Mouse (Mus musculus) olfactory bulb, adult 2 months (tissue): ENCODE results near the gene Lsm14b. TPM values are rescaled to one million over a fixed set of nuclear protein-coding genes. Genes with fewer than 3 reads are reported as not detected.
A peak's percentile ranks its signal among the peaks of the same experiment; 100 is the strongest.

Source experiments
- H3K27ac ChIP-seq: fragments of 200-500 bp; 2 replicates; pipeline ENCODE4 v1.5.1; 2012; ENCODE audit warnings: low read depth, low read length; ENCODE audit not compliant: insufficient read depth
- H3K4me1 ChIP-seq: fragments of 200-500 bp; 2 replicates; pipeline ENCODE4 v1.6.1; 2012; ENCODE audit warnings: low read length; ENCODE audit not compliant: control insufficient read depth, insufficient read depth
- H3K4me3 ChIP-seq: fragments of 200-500 bp; 2 replicates; pipeline ENCODE4 v1.5.1; 2012; ENCODE audit warnings: mild to moderate bottlenecking, low read depth, low read length, moderate library complexity; ENCODE audit not compliant: insufficient read depth
- CTCF ChIP-seq: fragments of 200-500 bp; IDR thresholded peaks from 2 replicates; pipeline ENCODE4 v1.5.1; 2012; ENCODE audit warnings: low read depth, mild to moderate bottlenecking, low read length, moderate library complexity; ENCODE audit not compliant: insufficient read depth
- POLR2A ChIP-seq: fragments of 200-500 bp; IDR thresholded peaks from 2 replicates; pipeline ENCODE4 v1.6.1; 2012; ENCODE audit warnings: mild to moderate bottlenecking, low read depth, low read length, moderate library complexity; ENCODE audit not compliant: insufficient read depth
- WGBS: fragments of 180-500 bp; shearing (Covaris S2); methylation state at CpG from one replicate; pipeline ENCODE4 v1.1.7; 2018; 5-methylcytosine and 5-hydroxymethylcytosine counted together
- polyA plus RNA-seq: library from polyadenylated mRNA; stranded (reverse); fragments of >200 nt; gene quantifications from 2 replicates; pipeline ENCODE4 v1.2.4, GENCODE M21; 2012; ENCODE audit warnings: low replicate concordance; ENCODE audit not compliant: missing spikeins, insufficient read depth, insufficient read length

Lsm14b gene
- polyA plus RNA-seq, 1 experiment, result 121 TPM

DNA sequence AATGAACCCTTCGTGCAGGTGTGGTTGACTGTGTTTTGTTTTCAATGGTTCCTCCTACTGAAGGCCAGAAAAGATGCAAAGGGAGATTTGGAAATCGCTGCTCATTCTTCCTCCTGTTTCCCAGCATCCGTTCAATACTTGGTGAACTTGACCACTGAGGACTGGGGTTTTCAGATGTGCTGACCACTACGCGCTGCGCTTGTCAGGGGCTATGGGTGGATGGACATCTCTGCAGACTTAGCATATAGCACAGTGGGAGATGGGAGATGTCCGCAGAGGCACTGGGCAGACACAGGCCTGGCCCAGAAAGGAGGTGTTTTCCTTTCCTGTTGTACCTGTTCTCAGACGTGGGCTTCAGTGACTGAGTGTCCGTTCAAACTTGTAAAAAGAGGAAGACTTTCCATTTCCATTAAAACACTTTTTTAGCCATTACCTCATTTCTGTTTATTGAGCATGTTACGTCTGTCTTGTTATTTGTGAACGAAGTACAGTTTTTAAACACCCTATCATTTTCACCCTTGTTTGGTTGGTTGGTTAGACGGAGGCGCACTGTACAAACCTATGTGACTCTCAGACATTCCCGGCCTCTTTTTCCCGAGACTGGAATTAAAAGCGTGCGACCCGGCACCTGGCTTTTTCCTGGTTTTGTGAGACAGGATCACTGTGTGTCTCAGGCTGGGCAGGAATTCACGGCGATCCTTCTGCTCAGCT, 45.1 kb downstream of the Lsm14b start:
- peaks cover 8% of the 10 kb centered on the region for H3K4me1 ChIP-seq
- peak overlapping the region; percentile 60 for H3K4me3 ChIP-seq
- WGBS, result 31% methylated on average over 20 of the region's 20 CpGs
- TF ChIP-seq POLR2A (no peak; the same call in 1 of the 2 replicates), CTCF (no peak)
- peak overlapping the region; percentile 63; the same call in 1 of the 2 replicates for H3K27ac ChIP-seq

DNA sequence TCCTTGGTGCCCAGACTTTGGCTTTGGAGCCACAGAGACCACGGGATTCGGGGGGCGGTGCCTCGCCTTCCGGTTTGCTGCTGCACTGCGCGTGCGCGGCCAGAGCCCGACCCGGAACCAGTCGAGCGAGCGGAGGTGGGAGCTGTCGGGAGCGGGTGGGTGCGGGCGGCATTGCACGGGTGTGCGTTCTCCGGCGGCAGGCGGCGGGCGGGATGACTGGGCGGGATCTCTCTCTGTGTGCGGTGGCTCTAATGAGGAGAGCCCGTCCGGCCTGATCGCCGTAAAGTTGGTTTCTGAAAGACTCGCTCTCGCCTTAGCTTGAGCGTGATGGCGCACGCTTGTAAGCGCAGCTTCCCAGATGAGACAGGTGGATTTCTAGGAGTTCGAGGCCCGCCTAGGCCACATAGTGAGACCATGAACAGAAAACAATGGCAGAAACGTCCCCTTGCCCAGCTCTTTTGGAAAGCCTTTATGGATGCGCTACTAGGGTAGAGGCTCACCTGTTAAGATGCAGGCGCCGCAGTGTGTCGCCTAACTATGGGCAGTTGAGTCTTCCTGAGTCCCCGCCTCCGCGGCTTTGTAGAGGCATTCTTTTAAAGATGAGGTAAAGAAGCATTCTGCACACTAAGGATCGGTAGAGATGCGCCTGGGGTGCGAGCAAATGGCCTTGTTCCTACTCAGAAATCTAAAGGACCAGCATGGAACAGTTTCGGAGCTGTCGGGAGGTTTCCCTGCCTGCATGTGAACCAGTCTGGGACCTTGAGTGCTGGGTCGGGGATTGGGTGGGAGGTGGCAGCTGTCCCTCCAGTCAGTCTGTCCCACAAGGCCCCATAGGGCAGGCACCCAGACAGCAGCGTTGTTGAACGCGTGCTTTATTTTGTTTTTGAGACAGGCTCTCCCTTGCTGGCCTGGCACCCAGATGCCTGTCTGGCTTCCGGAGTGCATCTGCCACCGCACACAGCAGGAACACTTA, 46.0 kb downstream of the Lsm14b start, which contains the start of gene Mtg2:
Mtg2 (plus strand) TSS at position 108 of the 973 bp plus-strand sequence.
- TF ChIP-seq POLR2A (peak; percentile 59), CTCF (no peak)
- WGBS, result 1% methylated on average over 58 of the region's 58 CpGs
- peak within 1 kb of the TSS; percentile 60 for H3K4me3 ChIP-seq

DNA sequence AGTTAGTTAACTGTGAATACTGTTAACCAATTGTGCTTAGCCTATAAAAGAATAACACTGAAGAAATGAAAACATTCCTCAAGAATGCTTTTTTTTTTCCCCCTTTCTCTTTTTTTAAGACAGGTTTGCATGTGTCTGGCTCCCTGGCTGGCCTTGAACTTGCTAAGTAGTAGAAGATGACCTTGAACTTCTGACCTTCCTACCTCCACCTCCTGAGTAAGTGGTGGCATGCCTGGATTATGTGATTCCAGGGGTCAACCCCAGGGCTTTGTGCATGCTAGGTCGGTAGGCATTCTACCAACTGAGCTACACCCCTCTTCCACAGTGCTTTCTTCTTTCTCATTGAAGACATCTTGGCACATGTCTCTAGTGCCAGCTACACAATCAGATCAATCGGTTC, 46.9 kb downstream of the Lsm14b start:
- peaks cover 8% of the 10 kb centered on the region for H3K4me1 ChIP-seq
- H3K27ac ChIP-seq, result no peak overlapping the region
- TF ChIP-seq CTCF (no peak), POLR2A (no peak)
- no peak overlapping the region for H3K4me3 ChIP-seq
- WGBS, result 75% methylated on average over 2 of the region's 2 CpGs

More for the DNA sequence above, 46.0 kb downstream of the Lsm14b start, which contains the start of gene Mtg2:
- peaks cover 8% of the 10 kb centered on the region for H3K4me1 ChIP-seq
- peak within 1 kb of the TSS; percentile 63; the same call in 1 of the 2 replicates for H3K27ac ChIP-seq

DNA sequence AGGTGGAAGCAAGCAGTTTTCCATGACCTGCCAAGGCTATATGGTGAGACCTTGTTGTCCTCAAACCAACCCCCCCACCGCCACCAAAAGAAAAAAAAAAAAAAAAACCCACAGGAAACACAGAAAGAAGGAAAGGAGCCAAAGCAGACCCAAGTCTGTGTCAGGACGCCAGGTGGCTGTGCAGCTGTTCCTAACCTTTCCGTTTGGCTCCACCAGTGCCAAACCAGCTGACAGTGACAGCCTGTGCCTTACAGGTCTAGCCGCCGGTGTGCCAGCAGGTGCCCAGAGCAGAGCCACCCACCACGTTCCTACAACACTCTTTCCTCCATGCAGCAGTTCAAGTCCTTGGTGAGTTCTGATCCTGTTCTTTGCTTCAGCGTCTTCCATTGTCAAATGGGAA, 48.1 kb downstream of the Lsm14b start:
- TF ChIP-seq POLR2A (no peak), CTCF (no peak)
- WGBS, result 91% methylated on average over 7 of the region's 7 CpGs
- Histone ChIP-seq H3K4me1 (peaks cover 8% of the 10 kb centered on the region), H3K4me3 (no peak overlapping the region), H3K27ac (no peak overlapping the region)

DNA sequence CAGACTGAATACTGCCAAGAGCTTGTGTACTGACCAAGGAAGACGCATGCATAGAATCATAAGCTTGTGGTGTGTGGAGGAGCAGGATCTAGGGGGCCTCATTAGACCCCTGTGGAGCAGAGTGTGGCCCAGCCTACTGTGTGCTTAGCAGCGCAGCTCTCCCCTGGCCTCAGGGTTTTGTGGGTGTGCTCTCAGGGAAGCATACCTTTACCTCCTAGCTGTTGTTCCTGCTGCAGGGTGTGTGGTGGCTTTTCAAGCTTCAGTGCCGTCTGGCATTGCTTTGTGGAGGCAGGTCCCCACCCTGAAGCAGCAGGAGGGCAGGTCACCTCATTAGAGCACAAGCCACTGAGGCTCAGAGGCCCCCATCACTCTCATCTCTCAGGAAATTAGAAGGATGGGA, 52.8 kb downstream of the Lsm14b start:
- TF ChIP-seq POLR2A (no peak), CTCF (no peak)
- WGBS, result 70% methylated on average over 3 of the region's 3 CpGs
- H3K27ac ChIP-seq, result no peak overlapping the region

DNA sequence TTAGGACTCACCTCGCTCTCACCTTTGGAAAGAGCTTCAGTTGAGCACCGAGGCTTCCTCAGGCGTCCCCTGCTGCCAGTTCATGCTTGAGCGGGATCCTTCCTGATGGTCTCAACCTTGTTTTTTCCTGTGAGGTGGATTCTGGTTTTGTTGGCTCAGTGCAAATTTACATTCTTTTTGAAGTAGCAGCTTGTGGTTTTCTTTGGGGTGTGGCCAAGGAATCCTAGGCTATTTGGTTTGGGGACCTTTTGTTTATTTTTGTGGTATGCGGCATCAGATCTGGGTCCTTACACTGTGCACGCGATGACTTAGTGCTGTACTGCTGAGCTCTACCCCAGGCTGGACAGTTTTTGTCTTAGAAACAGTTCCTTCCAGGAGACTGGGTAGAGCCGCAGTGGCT, 55.9 kb downstream of the Lsm14b start:
- no peak overlapping the region for H3K27ac ChIP-seq
- no peak for TF ChIP-seq CTCF
- no peak for TF ChIP-seq POLR2A
- H3K4me3 ChIP-seq, result no peak overlapping the region
- H3K4me1 ChIP-seq, result peaks cover 30% of the 10 kb centered on the region
- 85% methylated on average over 8 of the region's 8 CpGs for WGBS

More for the DNA sequence above, 52.8 kb downstream of the Lsm14b start:
- H3K4me1 ChIP-seq, result peaks cover 6% of the 10 kb centered on the region
- H3K4me3 ChIP-seq, result no peak overlapping the region

DNA sequence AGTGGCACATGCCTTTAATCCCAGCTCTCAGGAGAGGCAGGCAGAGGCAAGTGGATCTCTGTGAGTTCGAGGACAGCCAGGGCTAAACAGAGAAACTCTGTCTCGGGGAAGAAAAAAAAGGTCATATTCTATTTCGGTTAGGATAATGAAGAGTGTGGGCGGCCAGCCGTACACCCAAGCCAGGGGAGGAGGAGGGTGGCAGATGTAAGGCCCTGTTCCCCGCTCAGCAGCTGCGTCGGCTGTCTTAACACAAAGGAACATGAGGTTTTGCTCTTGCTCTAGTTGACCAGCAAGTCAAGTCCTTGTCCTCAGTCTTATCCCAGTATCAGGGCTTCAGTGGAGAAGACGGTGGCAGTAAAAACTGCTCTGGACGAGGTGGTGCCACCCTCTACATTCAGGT, 58.3 kb downstream of the Lsm14b start:
- no peak overlapping the region for H3K4me3 ChIP-seq
- H3K27ac ChIP-seq, result peak overlapping the region; percentile 71
- WGBS, result 49% methylated on average over 10 of the region's 10 CpGs
- no peak for TF ChIP-seq POLR2A
- TF ChIP-seq CTCF, result no peak
- peaks cover 45% of the 10 kb centered on the region for H3K4me1 ChIP-seq

DNA sequence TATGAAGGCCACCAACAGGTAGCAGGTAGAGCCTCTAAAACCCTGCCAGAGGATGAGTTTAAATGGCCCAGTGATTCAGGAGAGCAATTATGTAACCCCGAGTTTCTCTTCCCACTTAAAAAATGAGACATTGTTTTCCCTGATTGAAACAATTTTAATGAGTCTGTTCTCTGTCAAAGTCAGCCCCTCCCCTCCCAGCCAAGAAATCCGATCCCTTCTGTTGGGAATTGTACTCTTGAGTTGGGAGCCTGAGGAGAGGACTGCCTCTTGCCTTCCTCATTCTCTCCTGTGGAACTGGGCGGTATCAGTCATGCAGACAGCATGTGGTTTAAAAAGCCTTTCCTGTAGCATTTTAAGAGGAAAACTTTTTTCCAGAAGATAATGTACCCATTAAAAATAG, 59.8 kb downstream of the Lsm14b start:
- Histone ChIP-seq H3K4me1 (peaks cover 49% of the 10 kb centered on the region), H3K4me3 (no peak overlapping the region), H3K27ac (peak overlapping the region; percentile 63; the same call in 1 of the 2 replicates)
- TF ChIP-seq POLR2A, result no peak
- TF ChIP-seq CTCF, result no peak
- 26% methylated on average over 3 of the region's 3 CpGs for WGBS

Other genes starting within 250 kb of the Lsm14b start
- not detected in 2 replicates for gene Taf4, start 48.3 kb upstream of the Lsm14b start, polyA plus RNA-seq
- not detected in 2 replicates for gene Psma7, start 17.4 kb downstream of the Lsm14b start, polyA plus RNA-seq
- gene Ss18l1, start 17.5 kb downstream of the Lsm14b start, polyA plus RNA-seq, result not detected in 2 replicates
- not detected in 2 replicates for gene Mtg2, start 45.6 kb downstream of the Lsm14b start, polyA plus RNA-seq
- not detected in 2 replicates for gene Hrh3, start 79.5 kb downstream of the Lsm14b start, polyA plus RNA-seq
- gene Osbpl2, start 94.3 kb downstream of the Lsm14b start, polyA plus RNA-seq, result not detected in 2 replicates
- gene Adrm1, start 146.5 kb downstream of the Lsm14b start, polyA plus RNA-seq, result not detected in 2 replicates
- gene Lama5, start 200.9 kb downstream of the Lsm14b start, polyA plus RNA-seq, result not detected in 2 replicates
- 1,119 TPM in 1 of 2 replicates, not detected in the other for gene Rps21, start 232.4 kb downstream of the Lsm14b start, polyA plus RNA-seq
- gene Cables2, start 248.5 kb downstream of the Lsm14b start, polyA plus RNA-seq, result not detected in 2 replicates